Mouse (Mus musculus) bone marrow macrophage, adult 2 months (primary cell): ENCODE results near the gene Gm5127. TPM values are rescaled to one million over a fixed set of nuclear protein-coding genes. Genes with fewer than 3 reads are reported as not detected.

ENCODE experiments used
- H3K27ac ChIP-seq: 2 replicates; pipeline ENCODE4 v1.5.1; 2012; ENCODE audit warnings: low read depth, low read length; ENCODE audit not compliant: insufficient read depth
- H3K4me1 ChIP-seq: 2 replicates; pipeline ENCODE4 v1.6.1; 2012; ENCODE audit warnings: low read length; ENCODE audit not compliant: control insufficient read depth, insufficient read depth
- H3K4me3 ChIP-seq: 2 replicates; pipeline ENCODE4 v1.5.1; 2012; ENCODE audit warnings: mild to moderate bottlenecking, low read length, moderate library complexity; ENCODE audit not compliant: insufficient read depth
- CTCF ChIP-seq: IDR thresholded peaks from 2 replicates; pipeline ENCODE4 v1.5.1; 2012; ENCODE audit warnings: low read depth, mild to moderate bottlenecking, low read length, moderate library complexity
- POLR2A ChIP-seq: IDR thresholded peaks from 2 replicates; pipeline ENCODE4 v1.6.1; 2012; ENCODE audit warnings: mild to moderate bottlenecking, low read depth, low read length, borderline replicate concordance
- polyA plus RNA-seq: library from polyadenylated mRNA; stranded (reverse); fragments of >200 nt; gene quantifications from 2 replicates; pipeline ENCODE4 v1.2.4, GENCODE M21; 2012; ENCODE audit not compliant: missing spikeins, insufficient read depth, insufficient read length

The Gm5127 gene
- polyA plus RNA-seq: 0.91 and 0.99 TPM in 2 replicates

DNA sequence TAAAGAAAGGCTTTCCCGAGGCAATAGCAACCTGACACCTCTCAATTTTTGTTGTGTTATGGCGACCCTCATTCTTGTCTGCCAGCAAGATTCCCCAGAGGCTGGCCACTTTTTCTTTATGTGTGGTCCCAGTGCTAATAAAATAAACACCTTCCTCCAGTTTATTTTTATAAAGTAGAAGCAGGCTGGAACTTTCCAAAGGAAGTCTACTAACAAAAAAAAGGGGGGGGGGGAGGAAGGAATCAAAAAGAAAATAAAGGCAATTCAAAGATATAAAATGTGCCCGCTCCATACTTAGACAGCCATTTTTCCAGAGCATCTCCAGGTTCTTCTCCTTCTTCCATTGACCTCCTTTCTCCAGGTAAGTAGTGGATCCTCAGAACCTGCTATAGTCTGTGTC is at the start of gene Gm5127:
TSS of gene Gm5127 (plus strand) at position 301 of the 400 bp plus-strand sequence.
- no peak within 1 kb of the TSS for H3K27ac ChIP-seq
- no peaks in the 10 kb centered on the region for H3K4me1 ChIP-seq
- no peak for TF ChIP-seq CTCF
- no peak for TF ChIP-seq POLR2A
- H3K4me3 ChIP-seq: no peak within 1 kb of the TSS

DNA sequence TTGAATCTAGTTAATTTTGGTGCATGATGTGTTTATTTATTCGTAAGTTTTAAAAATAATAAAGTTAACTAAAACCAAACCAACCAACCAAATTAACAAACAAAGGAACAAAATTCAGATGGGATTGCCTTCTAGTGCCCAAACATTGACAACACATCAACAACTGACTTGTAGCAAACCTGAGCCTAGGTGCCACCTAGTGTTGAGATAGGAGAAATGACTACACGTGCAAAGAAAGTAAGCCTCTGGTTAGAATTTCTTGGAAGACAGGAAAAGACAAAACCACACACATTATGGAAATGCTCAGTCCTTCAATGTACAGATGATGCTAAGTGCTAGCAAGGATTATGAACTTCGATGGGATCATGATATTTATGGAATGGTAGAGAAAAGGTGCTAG is 46.6 kb upstream of the Gm5127 start:
- H3K27ac ChIP-seq: no peak overlapping the region
- H3K4me1 ChIP-seq: no peaks in the 10 kb centered on the region
- H3K4me3 ChIP-seq: no peak overlapping the region
- TF ChIP-seq POLR2A (no peak), CTCF (no peak)

DNA sequence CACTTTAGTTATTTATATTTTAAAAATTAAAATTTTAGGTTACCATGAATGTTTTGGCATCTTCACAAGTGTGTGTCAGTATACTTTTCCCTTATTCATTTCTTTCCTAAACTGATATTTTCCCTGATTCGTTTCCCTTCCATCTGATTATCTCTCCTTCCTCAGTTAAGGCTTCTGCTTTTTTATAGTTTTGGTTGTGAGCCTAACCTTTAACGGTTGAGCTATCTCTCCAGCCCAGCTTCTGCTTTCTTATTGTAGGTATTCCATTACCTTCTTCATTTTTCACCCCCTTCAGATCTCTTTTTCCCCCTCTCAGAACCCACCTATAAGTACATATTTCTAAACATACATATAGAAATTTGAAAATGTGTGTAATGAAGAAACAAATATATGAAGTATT is 27.5 kb upstream of the Gm5127 start:
- H3K4me3 ChIP-seq: no peak overlapping the region
- TF ChIP-seq CTCF: no peak
- no peak for TF ChIP-seq POLR2A
- H3K27ac ChIP-seq: no peak overlapping the region

DNA sequence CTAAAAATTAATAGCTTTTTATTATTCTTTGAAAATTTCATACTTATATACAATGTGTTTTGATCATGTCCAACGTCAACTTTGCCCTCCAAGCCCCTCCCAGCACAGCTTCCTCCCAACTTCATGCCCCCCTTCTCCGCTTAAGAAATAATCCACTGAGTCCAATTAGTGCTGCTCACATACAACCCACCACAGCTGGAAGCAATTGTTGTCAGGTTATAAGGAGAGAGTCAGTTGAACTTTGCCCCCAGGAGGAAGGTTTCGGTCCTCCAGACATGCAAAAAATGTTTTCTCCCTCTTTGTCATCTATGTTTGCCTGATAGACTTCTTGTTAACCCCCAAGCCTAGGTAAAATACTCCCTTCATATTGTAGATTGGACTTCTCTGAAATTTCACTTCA is 4.0 kb upstream of the Gm5127 start:
- Histone ChIP-seq H3K4me1 (no peaks in the 10 kb centered on the region), H3K4me3 (no peak overlapping the region), H3K27ac (no peak overlapping the region)
- TF ChIP-seq POLR2A (no peak), CTCF (no peak)

More for the DNA sequence above, 27.5 kb upstream of the Gm5127 start:
- H3K4me1 ChIP-seq: no peaks in the 10 kb centered on the region

DNA sequence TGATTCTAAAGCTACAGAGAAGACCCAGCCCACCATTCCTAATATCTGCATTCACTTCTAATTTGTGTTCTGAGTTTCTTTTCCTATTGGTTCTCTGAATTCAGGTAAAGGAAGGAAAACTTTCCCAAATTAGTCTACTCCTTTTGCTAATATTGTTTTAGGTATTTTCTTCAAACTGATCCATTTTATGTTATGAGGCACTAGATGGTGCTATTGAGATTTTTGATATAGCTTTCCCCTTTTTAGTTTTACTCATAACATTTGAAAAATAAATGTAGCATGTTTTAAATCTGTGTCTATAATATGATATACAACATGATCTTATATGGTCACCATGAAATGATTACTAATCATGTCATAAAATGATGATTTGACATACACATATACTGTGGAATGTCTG is 2.6 kb upstream of the Gm5127 start:
- Histone ChIP-seq H3K4me3 (no peak overlapping the region), H3K27ac (no peak overlapping the region), H3K4me1 (no peaks in the 10 kb centered on the region)
- TF ChIP-seq CTCF (no peak), POLR2A (no peak)

DNA sequence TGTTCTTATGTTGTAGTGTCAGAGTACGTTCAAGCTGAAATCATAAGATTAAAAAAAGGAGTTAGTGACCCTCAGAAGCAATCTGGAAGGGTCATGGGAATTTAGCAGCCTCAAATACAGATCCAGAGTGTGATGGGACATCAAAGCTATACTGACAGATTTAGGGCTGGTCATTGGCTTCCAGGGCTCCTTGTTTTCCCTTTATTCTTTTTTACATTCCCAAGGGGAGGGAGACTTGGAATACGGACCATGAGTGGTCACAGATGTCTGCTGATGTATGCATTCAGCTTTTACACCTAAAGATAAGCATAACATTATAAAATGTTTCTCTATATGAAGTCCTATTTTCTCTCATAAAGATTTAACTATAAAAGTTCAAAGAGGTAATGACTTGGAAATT is 789 bp upstream of the Gm5127 start:
- no peak overlapping the region for H3K27ac ChIP-seq
- TF ChIP-seq POLR2A: no peak
- TF ChIP-seq CTCF: no peak
- no peak overlapping the region for H3K4me3 ChIP-seq
- H3K4me1 ChIP-seq: no peaks in the 10 kb centered on the region

DNA sequence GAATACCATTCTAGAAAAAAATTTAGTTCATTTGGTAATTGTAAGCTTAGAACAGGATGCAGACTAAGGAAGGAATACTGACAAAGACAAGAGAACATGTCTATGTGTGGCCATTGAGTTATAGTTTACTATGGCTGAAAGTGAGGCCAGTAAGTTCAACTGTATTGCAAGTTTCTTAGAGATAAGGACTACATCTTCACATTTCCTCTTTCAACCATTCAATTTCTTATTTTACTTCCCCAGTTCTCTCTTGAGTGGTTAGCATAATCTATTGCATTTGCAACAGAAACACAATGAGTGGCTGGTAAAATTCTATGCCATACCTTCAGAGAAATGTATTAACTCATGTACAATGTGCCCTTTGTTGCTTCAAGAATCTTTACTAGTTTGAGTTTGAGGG is 10.9 kb downstream of the Gm5127 start:
- peaks cover 10% of the 10 kb centered on the region for H3K4me1 ChIP-seq
- H3K4me3 ChIP-seq: no peak overlapping the region
- TF ChIP-seq CTCF (no peak), POLR2A (no peak)
- H3K27ac ChIP-seq: no peak overlapping the region

DNA sequence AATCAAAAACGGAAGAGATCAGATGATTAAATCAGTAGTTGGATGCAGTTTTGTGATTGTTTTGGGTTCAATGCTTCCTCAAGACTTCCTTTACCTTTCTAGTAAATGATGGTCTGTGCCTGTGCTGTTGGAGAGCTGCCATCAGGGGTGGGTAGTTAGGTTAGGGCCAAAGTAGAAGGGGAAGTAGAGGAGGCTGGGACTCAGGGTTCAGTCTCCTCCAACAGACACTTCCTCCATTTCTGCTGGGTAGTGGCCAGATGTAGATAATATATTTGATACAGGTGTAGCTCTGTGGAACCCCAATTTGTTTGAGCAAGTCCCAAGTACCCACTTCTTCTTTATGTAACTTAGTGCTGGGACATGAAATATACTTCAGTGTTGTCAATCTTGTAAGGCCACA is 12.9 kb downstream of the Gm5127 start:
- Histone ChIP-seq H3K4me1 (peaks cover 6% of the 10 kb centered on the region; the same call in 1 of the 2 replicates), H3K27ac (no peak overlapping the region), H3K4me3 (no peak overlapping the region)
- TF ChIP-seq POLR2A (no peak), CTCF (no peak)

DNA sequence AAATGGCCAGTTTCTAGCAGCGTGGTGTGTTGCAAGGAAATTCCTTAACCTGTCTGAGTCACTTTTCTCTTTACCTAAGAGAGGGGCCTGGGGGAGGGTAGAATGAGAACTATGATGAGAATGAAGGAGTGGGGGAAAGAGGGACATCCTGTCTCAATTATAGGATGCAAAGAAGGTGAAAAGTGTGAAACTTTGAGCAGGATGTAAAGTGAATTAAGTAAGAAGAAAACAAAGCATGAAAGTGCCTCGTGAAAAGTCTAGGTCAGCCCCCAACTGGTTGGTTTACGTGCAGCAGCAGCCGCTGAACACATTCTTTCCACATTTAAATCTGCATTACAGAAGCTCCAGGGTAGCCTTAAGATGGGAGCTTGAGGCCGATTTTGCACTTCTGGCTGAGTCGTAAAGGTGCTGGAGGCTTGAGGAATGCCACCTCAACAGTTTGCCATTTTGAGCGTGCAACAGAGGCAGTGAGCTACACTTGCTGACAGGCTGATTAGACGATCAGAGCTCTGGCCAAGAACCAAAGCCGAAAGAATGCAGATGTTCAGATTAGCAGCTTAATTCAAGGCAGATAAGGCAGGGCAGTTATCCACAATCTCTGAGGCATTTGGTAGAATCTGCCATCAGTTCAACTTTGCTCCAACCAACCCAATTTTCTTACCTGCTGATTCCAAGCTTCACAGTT is 19.7 kb downstream of the Gm5127 start:
- TF ChIP-seq CTCF (no peak), POLR2A (no peak)
- peak overlapping the region; percentile 97 for H3K27ac ChIP-seq

DNA sequence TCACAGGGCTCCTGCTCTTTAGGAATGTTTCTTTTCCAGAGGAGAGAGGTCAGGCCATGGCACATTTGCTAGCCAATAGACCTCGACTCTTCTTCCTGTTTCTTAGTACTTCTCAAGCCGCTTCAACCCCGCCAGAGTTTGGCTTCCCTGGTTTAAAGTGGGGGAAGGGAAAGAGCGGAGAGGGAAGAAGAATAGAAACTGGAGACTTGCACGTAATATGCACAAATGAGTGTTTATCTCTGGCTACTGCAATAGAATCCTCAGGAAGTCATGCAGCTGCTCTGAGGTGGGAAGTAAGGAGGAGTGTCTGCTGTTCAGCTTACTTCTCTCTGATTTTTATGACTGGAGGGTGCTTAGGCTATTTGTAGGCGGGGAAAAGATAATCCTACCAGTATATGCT is 20.4 kb downstream of the Gm5127 start, which contains the start of gene Cysltr1:
TSS of gene Cysltr1 (minus strand) at position 294 of the 400 bp plus-strand sequence.
- no peaks in the 10 kb centered on the region for H3K4me1 ChIP-seq
- peak within 1 kb of the TSS; percentile 97 for H3K27ac ChIP-seq
- H3K4me3 ChIP-seq: peak within 1 kb of the TSS; percentile 86
- TF ChIP-seq POLR2A (no peak), CTCF (no peak)

More for the DNA sequence above, 19.7 kb downstream of the Gm5127 start:
- no peaks in the 10 kb centered on the region for H3K4me1 ChIP-seq
- peak overlapping the region; percentile 86 for H3K4me3 ChIP-seq
